Mouse (Mus musculus) forebrain, embryonic 11.5 days (tissue): ENCODE data around the gene Slc35e4. TPM values are rescaled to one million over a fixed set of nuclear protein-coding genes. Genes with fewer than 3 reads are reported as not detected.

Source experiments
- ATAC-seq: fragments of 200-750 bp; cut with Nextera tagmentation; replicated peaks from 2 replicates; pipeline ENCODE4 v1.8.0; 2017; ENCODE audit warnings: moderate TSS enrichment; ENCODE audit not compliant: low FRiP score
- DNase-seq: peaks from one replicate; pipeline ENCODE4 v3.0.0-alpha.2; 2017; ENCODE audit warnings: low spot score
- H3K27ac ChIP-seq: fragments of 300-500 bp; sonication (generic); 2 replicates; pipeline ENCODE4 v1.5.1; 2014; ENCODE audit warnings: low read depth, low read length
- H3K27me3 ChIP-seq: fragments of 300-500 bp; sonication (generic); 2 replicates; pipeline ENCODE4 v1.6.1; 2014; ENCODE audit warnings: mild to moderate bottlenecking, low read length, mixed read lengths; ENCODE audit not compliant: control insufficient read depth, insufficient read depth
- H3K36me3 ChIP-seq: fragments of 300-500 bp; sonication (generic); 2 replicates; pipeline ENCODE4 v1.6.1; 2014; ENCODE audit warnings: mild to moderate bottlenecking, low read length, moderate library complexity, mixed read lengths; ENCODE audit not compliant: control insufficient read depth, insufficient read depth
- H3K4me1 ChIP-seq: fragments of 300-500 bp; sonication (generic); replicated peaks from 2 replicates; pipeline ENCODE4 v1.6.1; 2014; ENCODE audit warnings: low read length, mixed read lengths; ENCODE audit not compliant: control insufficient read depth, insufficient read depth
- H3K4me2 ChIP-seq: fragments of 300-500 bp; sonication (generic); 2 replicates; pipeline ENCODE4 v1.6.1; 2014; ENCODE audit warnings: low read depth, mild to moderate bottlenecking, low read length, moderate library complexity, mixed read lengths; ENCODE audit not compliant: severe bottlenecking
- H3K4me3 ChIP-seq: fragments of 300-500 bp; sonication (generic); 2 replicates; pipeline ENCODE4 v1.5.1; 2014; ENCODE audit warnings: low read depth, low read length
- H3K9ac ChIP-seq: fragments of 300-500 bp; sonication (generic); 2 replicates; pipeline ENCODE4 v1.6.1; 2014; ENCODE audit warnings: low read length
- H3K9me3 ChIP-seq: fragments of 300-500 bp; sonication (generic); 2 replicates; pipeline ENCODE4 v1.6.1; 2016; ENCODE audit warnings: low read length, mixed read lengths; ENCODE audit not compliant: control insufficient read depth
- WGBS: fragments of 180-500 bp; shearing (Covaris S2); extraction: QIAGEN DNeasy Blood & Tissue Kit; methylation state at CpG from one replicate; pipeline ENCODE4 v1.1.7; 2014; 5-methylcytosine and 5-hydroxymethylcytosine counted together
- polyA plus RNA-seq: library from polyadenylated mRNA; unstranded; fragments of >200 nt; fragmentation: Nextera tagmentation; extraction: Ambion mirVana; gene quantifications from 2 replicates; pipeline ENCODE4 v1.2.1, GENCODE M21; 2014

Slc35e4 gene
- polyA plus RNA-seq, 1 experiment from 2014 or later = 3.5 TPM

DNA sequence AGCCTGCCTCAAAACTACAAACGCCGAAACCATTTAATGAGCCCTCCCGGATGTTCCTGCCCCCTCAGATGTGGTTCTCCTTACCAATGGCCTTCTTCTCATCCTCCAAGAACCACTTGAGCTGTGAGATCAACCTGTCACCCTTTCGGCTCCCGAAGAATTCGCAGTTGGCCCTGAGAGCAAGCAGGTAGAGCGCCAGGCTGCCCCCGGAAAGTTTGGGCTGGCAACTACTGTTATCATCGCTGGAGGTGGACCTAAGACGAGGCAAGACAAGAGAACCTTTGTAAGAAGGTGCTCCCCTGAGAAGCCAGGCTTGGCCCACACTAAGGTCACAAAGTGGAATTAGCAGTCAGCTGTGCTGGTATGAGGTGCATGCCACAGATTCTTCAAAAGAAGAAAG, 11.5 kb upstream of the Slc35e4 start:
- 94% methylated on average over 10 of the region's 10 CpGs for WGBS
- H3K27me3 ChIP-seq = no peaks in the 10 kb centered on the region
- no peaks in the 10 kb centered on the region for H3K36me3 ChIP-seq
- ATAC-seq = no peak
- H3K4me3 ChIP-seq = no peak overlapping the region
- H3K9ac ChIP-seq = no peak overlapping the region
- no peak overlapping the region for H3K27ac ChIP-seq
- peaks cover under 1% of the 10 kb centered on the region; the same call in 1 of the 2 replicates for H3K4me1 ChIP-seq
- H3K4me2 ChIP-seq = no peak overlapping the region
- no peak for DNase-seq
- H3K9me3 ChIP-seq = no peaks in the 10 kb centered on the region

DNA sequence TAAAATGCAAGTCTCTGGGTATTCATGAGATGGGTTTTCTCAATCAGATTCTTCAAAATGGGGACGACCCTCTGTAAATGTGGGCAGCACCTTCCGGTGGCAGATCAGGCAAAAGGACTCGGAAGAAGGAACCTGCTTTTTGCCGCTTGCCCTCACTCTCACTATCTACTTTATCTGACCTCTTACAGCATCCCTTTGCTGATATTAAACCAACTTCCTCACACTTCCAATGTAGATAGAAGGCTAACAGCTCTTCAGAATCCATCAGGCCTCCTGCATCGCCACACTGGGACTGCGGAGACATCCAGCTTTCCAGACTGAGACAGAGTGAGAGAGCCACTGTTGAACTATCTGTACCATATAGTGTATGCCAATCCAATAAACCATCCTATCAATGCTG, 8.3 kb upstream of the Slc35e4 start:
- no peak overlapping the region for H3K27ac ChIP-seq
- DNase-seq (no peak), ATAC-seq (no peak)
- WGBS = 94% methylated on average over 6 of the region's 6 CpGs
- no peaks in the 10 kb centered on the region for H3K9me3 ChIP-seq
- H3K4me2 ChIP-seq = no peak overlapping the region
- no peak overlapping the region for H3K9ac ChIP-seq
- H3K36me3 ChIP-seq = no peaks in the 10 kb centered on the region
- H3K4me3 ChIP-seq = no peak overlapping the region
- no peaks in the 10 kb centered on the region for H3K4me1 ChIP-seq
- no peaks in the 10 kb centered on the region for H3K27me3 ChIP-seq

DNA sequence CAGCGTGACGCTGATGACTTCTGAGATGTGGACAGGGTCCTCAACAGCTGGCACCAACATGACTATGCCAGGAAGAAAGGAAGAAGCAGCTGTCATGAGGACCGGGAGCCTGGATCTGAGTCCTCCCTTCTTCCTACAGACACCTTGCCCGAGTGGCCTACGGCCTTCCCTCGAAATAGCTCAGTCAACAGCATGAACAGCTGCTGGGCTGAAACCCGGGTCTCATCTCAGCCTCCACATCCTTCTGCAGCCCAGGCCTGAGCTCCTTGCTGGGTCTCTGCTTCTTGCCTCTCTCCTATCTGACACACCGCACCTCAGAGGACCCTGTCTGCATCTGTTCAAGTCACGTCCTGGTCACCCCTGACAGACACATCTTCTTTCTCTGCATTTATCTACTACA, 7.7 kb upstream of the Slc35e4 start:
- Histone ChIP-seq H3K4me1 (no peaks in the 10 kb centered on the region), H3K4me3 (no peak overlapping the region), H3K9ac (no peak overlapping the region), H3K4me2 (no peak overlapping the region), H3K27me3 (no peaks in the 10 kb centered on the region), H3K36me3 (no peaks in the 10 kb centered on the region), H3K27ac (no peak overlapping the region), H3K9me3 (no peaks in the 10 kb centered on the region)
- DNase-seq (no peak), ATAC-seq (no peak)
- WGBS = 95% methylated on average over 9 of the region's 9 CpGs

DNA sequence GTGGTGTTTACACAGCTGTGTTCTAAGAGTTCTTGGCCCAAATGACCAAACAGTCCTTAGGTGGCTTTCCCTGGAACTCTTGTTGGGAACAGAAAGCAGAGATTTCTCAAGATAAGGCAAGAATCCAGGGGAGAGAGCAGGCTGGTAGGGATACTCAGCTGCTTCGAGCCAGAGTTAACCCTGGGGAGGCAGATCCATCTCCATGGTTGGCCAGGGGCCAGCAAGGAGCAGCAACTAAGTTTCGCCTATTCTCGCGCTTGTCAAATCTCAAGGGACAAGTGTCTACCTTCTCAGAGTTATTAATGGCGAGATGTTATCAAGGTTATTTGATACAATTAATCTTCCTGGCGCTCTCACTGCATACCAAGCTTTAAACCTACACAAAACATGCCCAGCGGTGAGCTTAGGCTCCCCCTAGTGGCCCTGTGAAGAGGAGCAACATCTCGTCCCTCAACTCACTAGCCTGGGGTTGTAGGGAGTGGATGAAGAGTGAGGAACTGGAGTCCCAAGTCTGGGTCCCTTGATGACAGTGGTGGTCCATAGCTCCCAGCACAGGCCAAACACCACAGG, 6.9 kb upstream of the Slc35e4 start:
- 27% methylated on average over 8 of the region's 8 CpGs for WGBS
- Histone ChIP-seq H3K9me3 (no peaks in the 10 kb centered on the region), H3K27ac (no peak overlapping the region), H3K4me3 (no peak overlapping the region), H3K9ac (no peak overlapping the region), H3K4me2 (no peak overlapping the region), H3K4me1 (no peaks in the 10 kb centered on the region), H3K27me3 (no peaks in the 10 kb centered on the region), H3K36me3 (no peaks in the 10 kb centered on the region)
- DNase-seq (peak; percentile 67), ATAC-seq (0 out of 2 replicates have a peak, but pooled peaks have one; percentile 46)

DNA sequence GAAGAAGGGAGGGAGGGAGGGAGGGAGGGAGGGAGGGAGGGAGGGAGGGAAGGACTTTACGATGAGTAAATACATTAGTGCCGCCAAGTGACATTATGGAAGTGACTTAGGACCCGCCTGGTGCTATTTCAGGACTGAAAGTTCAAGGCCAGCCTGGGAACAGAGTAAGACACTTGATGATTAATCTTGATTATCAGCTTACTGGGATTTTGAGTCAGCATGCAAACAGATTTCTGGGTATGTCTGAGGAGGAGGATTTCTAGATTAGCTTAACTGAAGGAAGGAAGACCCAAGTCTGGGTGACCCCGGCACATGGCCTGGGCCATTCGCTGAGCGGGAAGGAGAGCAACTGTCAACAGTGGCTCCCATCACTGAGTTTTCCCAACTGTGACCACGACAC, 6.0 kb upstream of the Slc35e4 start:
- Histone ChIP-seq H3K4me2 (no peak overlapping the region), H3K4me3 (no peak overlapping the region), H3K9ac (no peak overlapping the region), H3K9me3 (no peaks in the 10 kb centered on the region), H3K27me3 (no peaks in the 10 kb centered on the region), H3K4me1 (no peaks in the 10 kb centered on the region), H3K36me3 (no peaks in the 10 kb centered on the region), H3K27ac (no peak overlapping the region)
- ATAC-seq (no peak), DNase-seq (no peak)
- WGBS = 92% methylated on average over 7 of the region's 7 CpGs

DNA sequence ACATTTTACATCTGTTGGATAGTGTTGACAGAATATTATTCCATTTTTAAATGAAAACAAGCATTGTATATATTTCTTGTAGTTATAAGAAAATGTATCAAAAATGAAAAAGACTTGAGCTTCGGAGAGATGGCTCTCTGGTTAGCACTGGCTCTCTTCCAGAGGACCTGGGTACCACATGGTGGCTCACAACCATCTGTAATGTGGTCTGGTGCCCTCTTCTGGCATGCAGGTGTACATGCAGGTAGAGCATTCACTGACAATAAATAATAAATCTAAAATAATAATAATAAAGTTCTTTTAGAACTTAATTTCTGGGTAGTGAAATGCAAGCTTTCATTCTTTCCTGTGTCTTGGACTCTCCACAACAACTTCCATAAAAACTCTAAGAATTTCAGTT, 4.3 kb upstream of the Slc35e4 start:
- Histone ChIP-seq H3K27me3 (no peaks in the 10 kb centered on the region), H3K4me1 (peaks cover 4% of the 10 kb centered on the region; the same call in 1 of the 2 replicates), H3K9ac (no peak overlapping the region), H3K4me2 (no peak overlapping the region), H3K36me3 (no peaks in the 10 kb centered on the region), H3K9me3 (no peaks in the 10 kb centered on the region), H3K4me3 (no peak overlapping the region), H3K27ac (no peak overlapping the region)
- DNase-seq (no peak), ATAC-seq (no peak)
- WGBS = 54% methylated on average over 1 of the region's 1 CpGs

DNA sequence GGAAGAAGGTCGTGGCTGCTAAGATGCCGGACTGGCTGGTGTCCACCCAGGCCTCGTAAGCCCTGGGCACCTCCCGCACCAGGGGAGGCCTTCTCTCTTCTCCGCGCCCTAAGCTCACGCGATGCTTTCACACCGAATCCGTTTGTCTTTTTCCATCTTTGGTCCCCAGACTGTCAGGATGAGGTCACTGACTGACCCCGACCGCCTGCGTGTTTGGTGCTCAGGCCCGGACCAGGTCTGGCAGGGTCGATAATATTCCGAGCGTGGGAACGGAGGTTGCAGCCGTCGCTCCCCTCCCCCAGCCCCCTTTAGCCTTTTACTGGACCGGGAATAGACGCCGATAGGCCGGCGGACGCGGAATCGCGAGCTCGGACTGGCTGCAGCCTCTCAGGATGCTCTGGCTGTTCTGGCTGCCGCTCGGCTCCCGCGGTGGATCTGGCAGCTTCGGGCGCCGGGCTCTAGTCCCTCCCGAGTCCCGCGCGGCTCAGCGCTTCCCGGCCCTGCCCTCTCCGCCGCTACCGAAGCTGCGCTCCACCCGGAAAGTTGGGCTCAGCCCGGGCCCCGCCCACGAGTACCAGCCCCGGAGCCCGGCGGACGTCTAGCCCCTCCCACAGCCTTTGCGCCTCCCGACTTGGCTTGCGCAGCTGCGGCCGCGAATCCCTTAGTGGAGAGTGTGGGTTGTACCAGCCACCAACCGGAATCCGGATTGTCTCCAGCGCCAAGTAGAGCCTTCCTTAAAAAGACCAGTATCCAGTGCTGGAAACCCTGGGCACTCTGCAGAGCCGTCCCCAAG, 952 bp downstream of the Slc35e4 start:
- DNase-seq (peak; percentile 93), ATAC-seq (peak; percentile 87)
- under 1% methylated on average over 65 of the region's 65 CpGs for WGBS
- H3K4me2 ChIP-seq = peak overlapping the region; percentile 91
- H3K4me1 ChIP-seq = peaks cover 16% of the 10 kb centered on the region
- H3K4me3 ChIP-seq = peak overlapping the region; percentile 54
- no peak overlapping the region for H3K27ac ChIP-seq
- H3K9ac ChIP-seq = peak overlapping the region; percentile 63
- H3K36me3 ChIP-seq = no peaks in the 10 kb centered on the region
- H3K27me3 ChIP-seq = peaks cover 2% of the 10 kb centered on the region; the same call in 1 of the 2 replicates
- no peaks in the 10 kb centered on the region for H3K9me3 ChIP-seq

DNA sequence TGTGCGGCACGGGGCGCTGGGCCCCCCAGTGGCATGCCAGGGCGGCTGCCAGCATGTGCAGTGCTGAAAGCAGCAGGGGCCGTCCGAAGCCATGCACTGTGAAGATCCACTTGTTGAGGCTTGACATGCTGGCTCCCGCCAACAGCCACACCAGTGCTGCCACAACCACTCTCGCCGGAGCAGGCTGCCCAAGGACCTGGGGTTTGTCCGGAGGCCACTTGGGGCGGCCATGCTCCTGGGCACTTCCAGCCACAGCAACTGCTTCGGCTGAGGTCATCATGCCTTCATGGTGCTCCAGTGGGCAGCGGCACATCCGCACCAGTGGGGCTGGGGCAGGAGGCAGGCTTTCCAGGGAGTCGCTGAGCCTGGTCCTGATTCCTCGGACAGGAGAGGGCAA, 1.6 kb downstream of the Slc35e4 start:
- Histone ChIP-seq H3K4me1 (peaks cover 16% of the 10 kb centered on the region), H3K36me3 (no peaks in the 10 kb centered on the region), H3K4me2 (peak overlapping the region; percentile 91), H3K9me3 (no peaks in the 10 kb centered on the region), H3K9ac (peak overlapping the region; percentile 63), H3K4me3 (peak overlapping the region; percentile 54), H3K27ac (no peak overlapping the region), H3K27me3 (peaks cover 2% of the 10 kb centered on the region; the same call in 1 of the 2 replicates)
- ATAC-seq (peak; percentile 28; the same call in 1 of the 2 replicates), DNase-seq (peak; percentile 74)
- 2% methylated on average over 16 of the region's 16 CpGs for WGBS
